Mouse (Mus musculus) common myeloid progenitor, adult 5-6 weeks (primary cell): ENCODE results near the gene Usp53. TPM values are rescaled to one million over a fixed set of nuclear protein-coding genes. Genes with fewer than 3 reads are reported as not detected.
"Not testable (repeated sequence)": the region's sequence is repeated elsewhere in the genome, so short reads cannot be mapped to it uniquely, and the experiment has no call there.

Experiments
- ATAC-seq: replicated peaks from 2 replicates; pipeline ENCODE4 v1.8.0; 2016; ENCODE audit warnings: low read depth, mild to moderate bottlenecking, moderate TSS enrichment, inconsistent platforms; ENCODE audit not compliant: poor library complexity, severe bottlenecking
- total RNA-seq: library from RNA; stranded (forward); fragments of 200-1000, 187-1606 nt; gene quantifications from 2 replicates; pipeline ENCODE4 v1.2.3, GENCODE M21; 2017

The Usp53 gene
- total RNA-seq, 1 experiment from 2014 or later, result 20.8 TPM

GRCm38 (mm10) chr3:122964301-122964700 lies 20.0 kb downstream of the Usp53 start:
- peak; percentile 77 for ATAC-seq

GRCm38 (mm10) chr3:122950129-122950528 lies 34.2 kb downstream of the Usp53 start:
- ATAC-seq, result no peak

DNA sequence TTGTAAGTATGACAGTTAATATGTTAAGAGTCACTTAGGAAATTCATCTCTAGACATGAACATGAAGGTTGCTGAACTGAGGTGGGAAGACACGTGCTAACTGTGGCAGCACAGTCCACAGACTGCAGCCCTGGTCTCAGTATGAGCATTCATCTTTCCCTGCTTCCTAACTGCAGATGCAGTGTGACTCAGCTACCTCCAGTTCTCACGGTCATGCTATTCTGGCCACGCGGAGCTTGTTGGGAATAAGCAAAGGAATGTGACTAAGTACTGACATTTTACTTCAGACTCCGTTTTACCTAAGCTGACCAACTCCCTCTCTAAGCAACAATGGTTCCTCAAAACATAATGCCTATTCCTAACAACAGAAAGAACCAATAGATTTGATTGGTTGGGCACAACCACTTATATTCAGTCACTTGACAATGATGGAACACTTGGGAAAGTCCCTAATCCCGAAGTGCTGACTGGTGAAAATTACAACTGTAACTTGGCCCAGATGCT lies 40.9 kb downstream of the Usp53 start:
- ATAC-seq, result no peak

DNA sequence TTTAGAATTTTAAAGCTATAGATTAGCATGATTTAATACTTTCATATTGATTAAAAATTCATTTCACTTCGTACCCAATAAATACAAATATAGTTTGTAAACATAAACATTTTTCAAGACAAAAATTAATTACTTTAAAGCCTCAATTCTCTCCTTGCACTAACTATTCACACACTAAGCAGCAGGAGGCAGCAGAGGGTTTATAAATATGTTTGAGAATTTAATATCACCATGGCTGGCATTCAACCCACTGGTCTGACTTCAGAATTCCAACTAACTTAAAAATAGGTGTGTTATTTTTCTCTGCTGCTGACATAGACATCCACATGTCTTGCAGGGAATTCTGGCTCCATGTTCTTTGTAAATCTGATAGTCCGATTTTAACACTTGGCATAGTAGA lies 45.1 kb downstream of the Usp53 start:
- ATAC-seq, result peak; percentile 84; the same call in 1 of the 2 replicates

DNA sequence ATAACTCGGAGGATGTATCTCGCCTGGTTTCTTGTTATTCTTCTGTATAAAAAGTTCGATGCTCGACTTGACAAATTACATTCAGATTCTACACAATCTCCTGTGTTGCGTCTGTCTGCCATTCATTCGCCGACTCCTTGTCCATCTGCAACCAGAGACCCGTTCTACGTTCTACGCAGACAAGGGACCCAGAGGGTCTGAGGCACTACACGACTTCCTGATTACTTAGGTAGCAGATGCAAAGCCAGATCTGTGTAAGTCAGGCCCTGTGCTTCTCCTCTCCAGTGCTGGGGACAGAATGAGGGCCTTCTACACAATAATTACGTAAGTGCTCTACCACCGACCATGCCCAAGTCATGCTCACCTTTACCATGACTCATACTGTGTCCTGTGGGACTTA lies 47.1 kb downstream of the Usp53 start:
- not testable (repeated sequence) for ATAC-seq

DNA sequence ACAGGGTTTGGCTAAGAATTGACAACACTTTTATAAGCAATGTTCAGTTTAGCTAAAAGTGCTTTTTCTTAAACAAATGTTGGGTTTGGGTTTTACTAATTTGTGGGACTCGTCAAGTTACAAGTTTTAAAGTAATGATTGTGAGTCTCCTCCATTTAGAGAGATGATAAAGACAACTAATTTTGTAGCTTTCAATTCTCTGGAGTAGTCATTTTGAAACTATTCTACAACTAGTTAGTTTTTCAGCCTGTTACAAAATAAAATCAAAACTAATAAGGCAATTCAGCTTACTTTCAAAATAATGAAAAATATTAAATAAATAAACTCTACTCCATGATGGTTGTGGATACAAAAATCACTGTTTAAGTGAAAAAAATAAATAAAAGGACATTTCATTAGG lies 51.8 kb downstream of the Usp53 start:
- no peak for ATAC-seq

DNA sequence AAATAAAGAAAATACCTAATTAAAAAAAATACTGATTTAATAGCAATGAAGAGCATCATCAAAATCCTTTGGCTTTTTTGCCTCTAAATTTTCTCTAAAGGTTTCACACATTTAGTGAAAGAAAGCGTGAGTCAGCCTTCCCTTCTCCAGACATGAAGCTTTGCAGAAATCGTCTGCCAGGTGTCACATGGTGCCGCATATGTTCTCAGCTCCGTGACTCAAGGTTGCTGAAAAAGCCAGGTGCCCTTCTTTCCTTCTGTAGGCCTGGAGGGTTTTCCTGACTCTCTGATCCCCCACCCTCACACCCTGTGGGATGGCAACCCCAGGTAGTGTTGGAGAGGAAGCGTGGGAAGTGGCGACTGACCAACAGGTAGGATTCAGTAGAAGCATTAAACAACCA lies 54.6 kb downstream of the Usp53 start:
- no peak for ATAC-seq

DNA sequence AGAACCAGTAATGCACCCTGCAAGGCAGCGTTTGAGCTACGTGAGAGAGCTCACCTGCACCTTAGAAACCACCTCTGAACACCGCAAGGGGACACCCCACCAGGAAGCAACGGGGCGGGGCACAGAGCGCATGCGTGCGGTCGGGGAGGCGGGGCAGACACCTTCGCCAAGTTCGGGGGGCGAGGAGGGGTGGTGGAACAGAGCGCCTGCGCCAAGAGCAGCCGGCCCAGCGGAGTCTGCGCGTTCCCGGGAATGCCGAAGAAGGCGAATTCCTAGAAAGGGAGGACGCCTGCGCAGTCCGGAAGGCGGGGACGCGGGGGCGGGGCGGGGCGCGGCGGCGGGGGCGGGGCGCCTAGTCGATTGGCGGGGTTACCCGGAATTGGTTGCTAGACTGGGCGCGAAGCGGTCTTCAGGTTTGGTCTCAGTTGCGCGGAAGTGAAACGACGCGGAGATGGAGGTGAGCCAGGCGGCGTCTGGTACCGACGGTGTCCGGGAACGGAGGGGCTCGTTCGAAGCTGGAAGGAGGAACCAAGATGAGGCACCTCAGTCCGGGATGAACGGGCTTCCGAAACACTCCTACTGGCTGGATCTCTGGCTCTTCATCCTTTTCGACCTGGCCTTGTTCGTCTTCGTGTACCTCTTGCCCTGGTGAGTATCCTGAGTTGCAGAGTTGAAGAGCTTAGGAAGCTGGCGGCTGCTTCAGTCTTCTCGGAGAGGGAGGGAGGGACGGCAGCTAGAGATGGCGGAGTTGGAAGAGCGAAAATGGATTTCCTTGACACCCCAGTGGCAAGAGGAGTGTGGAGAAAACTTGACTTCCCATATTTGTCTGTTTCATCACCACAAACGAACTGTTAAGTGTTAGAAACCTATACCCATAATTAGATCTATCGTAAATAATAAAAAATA lies 60.0 kb downstream of the Usp53 start, which contains the start of gene 1810037I17Rik:
TSS of gene 1810037I17Rik (plus strand) at position 195 of the 906 bp plus-strand sequence.
- peak; percentile 77 for ATAC-seq

DNA sequence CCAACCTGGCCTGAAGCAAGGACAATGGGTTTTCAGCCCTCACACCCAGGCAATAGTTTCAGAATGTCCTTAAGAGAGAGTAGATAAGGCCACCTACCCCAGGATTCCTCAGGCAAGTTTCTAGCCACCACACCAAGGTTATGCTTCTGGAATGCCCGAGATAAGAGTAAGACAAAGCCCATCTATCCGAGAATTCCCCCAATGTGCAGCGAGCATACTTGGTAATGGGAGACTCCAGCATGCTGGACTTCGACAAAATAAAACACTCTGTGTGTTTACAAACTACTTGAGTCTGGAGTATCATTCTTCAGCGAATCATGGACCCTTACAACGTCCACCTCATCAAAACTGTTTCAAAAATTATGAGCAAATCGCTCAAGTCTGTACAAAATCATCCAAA lies 61.2 kb downstream of the Usp53 start:
- no peak for ATAC-seq

GRCm38 (mm10) chr3:122921676-122922527 lies 62.4 kb downstream of the Usp53 start:
- no peak for ATAC-seq

- ATAC-seq, result 0 out of 2 replicates have a peak, but pooled peaks have one; percentile 16
Observed at GRCm38 (mm10) chr3:122920572-122921435, 63.5 kb downstream of the Usp53 start.

DNA sequence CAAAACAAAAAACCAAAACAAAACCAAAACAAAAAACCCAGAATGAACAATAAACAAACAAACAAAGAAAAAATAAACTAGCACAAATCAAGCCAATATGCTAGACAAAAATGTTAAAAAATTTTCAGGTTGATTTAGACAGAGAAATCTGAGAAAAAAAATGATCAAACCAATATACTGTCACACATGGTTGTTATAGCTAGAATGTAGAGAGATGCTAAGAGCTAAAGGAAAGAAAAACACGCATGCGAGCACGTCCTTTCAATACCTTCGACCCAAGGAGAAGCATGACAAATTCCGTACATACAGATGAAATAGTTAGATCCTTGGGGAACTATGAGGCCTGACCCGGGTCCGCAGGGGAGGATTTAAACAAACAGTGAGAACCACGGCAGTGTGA lies 65.0 kb downstream of the Usp53 start, which contains the start of gene Gm10959:
TSS of gene Gm10959 (minus strand) at position 101 of the 400 bp plus-strand sequence.
- ATAC-seq, result no peak

DNA sequence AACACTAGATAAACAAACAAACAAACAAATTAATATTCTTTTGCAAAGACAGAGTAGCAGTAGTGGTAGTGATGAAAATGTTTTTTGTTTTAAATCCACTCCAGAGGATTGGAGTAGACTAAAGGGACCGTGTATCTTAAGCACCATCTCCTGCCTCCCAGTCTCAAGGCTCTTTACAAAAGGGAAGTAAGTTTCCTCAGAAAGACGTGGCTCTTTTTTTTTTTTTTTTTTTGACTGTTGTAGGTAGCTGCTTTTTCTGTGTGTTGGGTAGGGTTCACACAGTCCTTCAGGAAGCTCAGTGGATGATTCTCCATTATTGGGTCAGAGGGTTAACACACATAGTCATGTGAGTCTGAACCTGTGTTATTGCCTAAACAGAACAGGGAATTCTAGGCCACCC lies 65.6 kb downstream of the Usp53 start:
- ATAC-seq, result peak; percentile 46

DNA sequence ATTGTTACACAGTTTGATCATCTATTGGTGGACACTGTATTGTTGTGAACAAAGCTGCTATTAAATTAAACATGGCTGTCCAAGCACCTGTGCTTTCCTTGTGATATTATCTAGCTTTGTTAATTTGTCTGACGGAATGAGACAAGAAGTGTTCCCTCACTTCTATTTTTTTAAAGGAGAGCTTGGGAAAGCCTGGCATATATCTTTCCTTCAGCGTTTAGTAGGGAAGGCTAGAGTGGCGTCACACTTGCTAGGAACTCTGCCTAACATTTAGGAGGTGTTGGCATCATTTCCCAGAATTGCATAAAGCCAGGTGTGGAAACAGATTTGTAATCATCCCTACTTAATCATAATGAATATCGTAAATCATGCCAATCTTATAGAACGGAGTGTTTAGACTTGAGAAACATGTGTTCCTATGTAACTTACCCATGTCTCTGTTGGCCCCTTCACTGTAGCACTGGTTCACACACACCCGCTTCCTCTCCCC lies 68.1 kb downstream of the Usp53 start:
- no peak for ATAC-seq

- peak; percentile 31; the same call in 1 of the 2 replicates for ATAC-seq
Observed at GRCm38 (mm10) chr3:122915493-122915892, 68.8 kb downstream of the Usp53 start.

DNA sequence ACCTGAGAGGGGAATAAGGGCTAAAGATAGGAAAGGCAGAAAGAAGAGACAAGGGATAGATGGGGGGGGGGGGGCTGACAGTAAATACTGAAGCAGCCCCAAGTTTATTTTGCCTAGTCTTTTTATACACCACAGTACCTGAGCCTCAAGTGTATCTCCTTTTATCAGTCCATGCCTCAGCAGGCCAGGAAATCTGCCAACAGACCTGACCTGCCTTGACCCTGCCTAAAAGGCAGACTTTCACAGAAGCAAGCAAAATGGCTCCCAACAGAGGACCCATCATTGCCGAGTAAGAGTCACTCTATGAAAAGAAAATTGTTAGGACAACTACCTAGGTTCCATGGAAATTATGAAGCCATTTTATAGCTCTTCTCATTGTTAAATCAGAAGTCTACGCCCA lies 76.5 kb downstream of the Usp53 start:
- ATAC-seq, result no peak

GRCm38 (mm10) chr3:122903746-122904433 lies 80.4 kb downstream of the Usp53 start:
- peak; percentile 98 for ATAC-seq

GRCm38 (mm10) chr3:122898254-122898653 lies 86.1 kb downstream of the Usp53 start:
- no peak for ATAC-seq
